Mouse (Mus musculus): ENCODE measurements at regions not wholly inside any gene's neighbourhood (a gene's known extent, or its start where the extent isn't known, plus 50 kb on each side); places are given as distances from the start of the nearest gene placed in this dataset.

DNA sequence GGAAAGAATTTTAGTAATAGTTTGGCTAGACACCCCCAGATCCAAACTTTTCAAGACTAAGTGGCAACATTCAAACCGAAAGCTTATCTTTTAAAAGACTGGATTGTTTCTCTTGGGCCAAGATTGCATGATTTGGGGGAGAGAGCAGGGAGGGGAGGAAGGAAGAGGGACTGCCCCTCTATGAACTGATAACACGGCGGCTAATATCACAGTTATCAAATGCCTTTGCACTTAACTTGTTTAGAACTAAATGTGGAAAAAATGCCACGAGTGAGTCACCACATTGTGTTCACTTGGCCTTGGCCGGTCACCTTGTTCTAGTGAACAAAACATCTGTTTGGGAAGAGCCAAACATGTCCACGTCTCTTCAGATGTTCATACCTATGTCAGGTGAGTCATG lies 92.3 kb downstream of the Tes start:
- Histone ChIP-seq H3K9me3 (replicated peaks) (no peaks in the 10 kb centered on the region), H3K9ac (replicated peaks) (no peak overlapping the region), H3K27ac (replicated peaks) (no peak overlapping the region), H3K4me3 (replicated peaks) (no peak overlapping the region), H3K27me3 (replicated peaks) (no peaks in the 10 kb centered on the region), H3K4me2 (no peak overlapping the region), H3K4me1 (no peaks in the 10 kb centered on the region), H3K36me3 (no peaks in the 10 kb centered on the region)
- 88% methylated on average over 6 of the region's 6 CpGs for WGBS
- ATAC-seq (ENCODE audit: low FRiP score) = no peak

DNA sequence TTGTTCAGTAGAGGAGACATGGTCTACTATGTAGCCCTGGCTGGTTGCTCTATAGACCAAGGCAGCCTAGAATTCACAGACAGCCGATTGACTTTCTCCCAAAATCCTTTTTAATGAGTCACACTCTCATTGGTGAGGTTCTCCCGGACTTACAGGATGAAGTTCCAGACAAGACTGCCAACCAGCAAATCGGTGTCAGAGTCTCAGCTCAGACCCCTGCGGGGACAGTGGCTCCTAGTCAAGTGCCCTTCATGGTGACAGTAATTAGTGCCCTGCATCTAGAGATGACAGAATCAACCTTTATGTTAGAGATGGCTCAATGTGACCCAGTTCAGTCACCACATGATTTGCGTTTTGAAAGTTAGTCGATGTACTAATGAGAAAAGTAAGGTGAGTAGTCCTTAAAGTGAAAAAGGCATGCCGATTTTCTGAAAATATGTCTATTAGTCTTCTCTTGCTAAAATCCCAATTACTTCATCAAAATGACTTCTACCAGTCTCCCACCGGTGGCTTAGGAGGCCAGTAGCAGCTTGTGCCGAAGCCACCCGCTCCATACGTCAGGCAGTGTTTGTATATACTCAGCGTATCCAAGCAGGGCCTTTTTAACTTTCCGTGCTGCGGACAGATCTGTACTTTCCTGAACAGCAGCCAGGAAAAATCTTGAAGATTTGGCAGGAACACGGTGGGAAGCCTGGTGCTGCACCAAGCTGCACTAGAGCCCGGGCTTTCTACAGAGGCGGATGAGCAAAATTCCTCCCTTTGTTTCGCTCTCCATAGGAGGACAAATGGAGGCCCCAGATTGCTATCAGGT lies 105.2 kb downstream of the Tes start:
- Histone ChIP-seq H3K27ac (replicated peaks) (peak overlapping the region; percentile 66), H3K9ac (replicated peaks) (0 out of 2 replicates have a peak overlapping the region, but pooled peaks have one; percentile 30), H3K9me3 (replicated peaks) (no peaks in the 10 kb centered on the region), H3K4me3 (replicated peaks) (peak overlapping the region; percentile 6; the same call in 1 of the 2 replicates), H3K36me3 (no peaks in the 10 kb centered on the region), H3K4me2 (peak overlapping the region; percentile 38), H3K27me3 (replicated peaks) (no peaks in the 10 kb centered on the region), H3K4me1 (peaks cover 15% of the 10 kb centered on the region)
- 53% methylated on average over 18 of the region's 18 CpGs for WGBS
- ATAC-seq (ENCODE audit: low FRiP score) = peak; percentile 58; the same call in 1 of the 2 replicates

GRCm38 (mm10) chr6:17170782-17171272 lies 105.9 kb downstream of the Tes start:
- Histone ChIP-seq H3K27me3 (replicated peaks) (no peaks in the 10 kb centered on the region), H3K4me2 (peak overlapping the region; percentile 38), H3K4me3 (replicated peaks) (peak overlapping the region; percentile 6; the same call in 1 of the 2 replicates), H3K9me3 (replicated peaks) (no peaks in the 10 kb centered on the region), H3K4me1 (peaks cover 15% of the 10 kb centered on the region), H3K27ac (replicated peaks) (peak overlapping the region; percentile 66), H3K9ac (replicated peaks) (0 out of 2 replicates have a peak overlapping the region, but pooled peaks have one; percentile 30), H3K36me3 (no peaks in the 10 kb centered on the region)
- ATAC-seq (ENCODE audit: low FRiP score) = 0 out of 2 replicates have a peak, but pooled peaks have one; percentile 7
- 41% methylated on average over 7 of the region's 7 CpGs for WGBS

GRCm38 (mm10) chr6:17171273-17172011 lies 106.5 kb downstream of the Tes start:
- peak; percentile 80 for ATAC-seq (ENCODE audit: low FRiP score)
- Histone ChIP-seq H3K9ac (replicated peaks) (peak overlapping the region; percentile 36; the same call in 1 of the 2 replicates), H3K4me3 (replicated peaks) (0 out of 2 replicates have a peak overlapping the region, but pooled peaks have one; percentile 5)

DNA sequence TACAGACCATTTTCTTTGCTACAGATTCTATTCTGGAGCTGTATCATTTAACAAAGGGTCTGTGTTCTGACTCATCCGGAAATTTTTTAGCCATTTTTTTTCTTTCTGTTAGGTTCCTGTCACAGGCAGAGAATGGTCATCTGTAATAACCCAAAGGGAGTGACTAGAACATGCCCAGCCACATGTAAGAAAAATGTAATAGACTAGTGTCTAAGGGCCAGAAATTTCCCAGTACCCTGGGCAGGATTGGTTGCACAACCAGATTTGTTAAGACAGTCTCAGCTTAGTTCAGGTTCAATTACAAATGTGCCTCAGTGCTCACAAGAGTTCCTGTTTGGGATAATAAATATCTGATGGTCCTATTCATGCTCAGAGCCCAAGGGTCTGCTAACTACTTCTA lies 107.1 kb downstream of the Tes start:
- Histone ChIP-seq H3K9me3 (replicated peaks) (no peaks in the 10 kb centered on the region), H3K9ac (replicated peaks) (no peak overlapping the region), H3K27me3 (replicated peaks) (no peaks in the 10 kb centered on the region), H3K36me3 (no peaks in the 10 kb centered on the region), H3K4me2 (no peak overlapping the region), H3K4me3 (replicated peaks) (no peak overlapping the region), H3K27ac (replicated peaks) (peak overlapping the region; percentile 66; the same call in 1 of the 2 replicates), H3K4me1 (peaks cover 15% of the 10 kb centered on the region)
- ATAC-seq (ENCODE audit: low FRiP score) = peak; percentile 23; the same call in 1 of the 2 replicates
- WGBS = 27% methylated on average over 1 of the region's 1 CpGs

More at GRCm38 (mm10) chr6:17171273-17172011, 106.5 kb downstream of the Tes start:
- H3K4me2 ChIP-seq = peak overlapping the region; percentile 38
- 20% methylated on average over 17 of the region's 17 CpGs for WGBS
- no peaks in the 10 kb centered on the region for H3K36me3 ChIP-seq
- H3K27ac ChIP-seq (replicated peaks) = peak overlapping the region; percentile 66
- H3K9me3 ChIP-seq (replicated peaks) = no peaks in the 10 kb centered on the region
- H3K27me3 ChIP-seq (replicated peaks) = no peaks in the 10 kb centered on the region
- H3K4me1 ChIP-seq = peaks cover 15% of the 10 kb centered on the region

DNA sequence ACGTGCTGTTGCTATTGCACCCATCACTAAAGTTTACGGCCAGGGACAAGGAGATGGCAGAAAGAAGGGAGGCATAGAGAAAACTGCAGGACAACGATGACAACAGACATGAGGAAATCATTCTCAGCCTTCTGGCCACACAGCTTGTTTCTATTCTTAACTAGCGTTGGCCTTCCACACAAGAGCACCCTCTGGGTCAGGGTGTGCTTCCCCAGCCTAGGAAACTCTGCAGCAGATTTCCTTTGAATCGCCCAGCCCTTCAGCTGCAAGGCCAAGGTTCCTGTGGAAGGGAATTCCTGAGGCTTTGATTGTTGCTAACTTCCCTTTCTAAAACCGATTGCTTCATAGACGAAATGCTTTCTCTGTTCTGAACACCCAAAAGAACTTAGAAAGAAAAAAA lies 103.8 kb upstream of the Cav2 start:
- H3K4me1 ChIP-seq = no peaks in the 10 kb centered on the region

DNA sequence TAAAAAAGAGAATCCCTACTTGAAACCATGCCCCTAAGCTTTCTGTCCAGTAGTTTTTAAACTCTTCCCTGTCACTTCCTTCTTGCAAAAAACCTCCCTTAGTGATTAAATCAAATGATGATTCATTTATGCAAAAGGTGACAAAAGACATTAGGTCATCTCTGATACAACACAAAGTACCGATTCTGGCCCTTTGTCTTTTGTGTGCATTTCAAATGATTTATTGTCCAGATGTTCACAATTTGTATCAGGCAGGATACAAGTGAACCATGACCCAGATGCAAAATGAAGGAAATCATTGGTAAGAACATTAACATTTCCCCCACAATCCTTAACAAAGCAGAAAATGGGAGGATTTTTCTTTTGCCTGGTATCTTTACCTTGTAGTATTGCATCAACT lies 101.5 kb upstream of the Cav2 start:
- Histone ChIP-seq H3K4me3 (replicated peaks) (no peak overlapping the region), H3K9ac (replicated peaks) (no peak overlapping the region), H3K36me3 (no peaks in the 10 kb centered on the region), H3K4me2 (no peak overlapping the region), H3K27me3 (replicated peaks) (no peaks in the 10 kb centered on the region), H3K9me3 (replicated peaks) (no peaks in the 10 kb centered on the region), H3K4me1 (no peaks in the 10 kb centered on the region), H3K27ac (replicated peaks) (no peak overlapping the region)
- ATAC-seq (ENCODE audit: low FRiP score) = no peak
- WGBS = 29% methylated on average over 1 of the region's 1 CpGs

More for the DNA sequence above, 103.8 kb upstream of the Cav2 start:
- H3K27me3 ChIP-seq (replicated peaks) = no peaks in the 10 kb centered on the region
- H3K27ac ChIP-seq (replicated peaks) = no peak overlapping the region
- no peak overlapping the region for H3K9ac ChIP-seq (replicated peaks)
- no peaks in the 10 kb centered on the region for H3K36me3 ChIP-seq
- 67% methylated on average over 7 of the region's 7 CpGs for WGBS
- H3K9me3 ChIP-seq (replicated peaks) = no peaks in the 10 kb centered on the region
- no peak overlapping the region for H3K4me3 ChIP-seq (replicated peaks)
- ATAC-seq (ENCODE audit: low FRiP score) = no peak
- H3K4me2 ChIP-seq = no peak overlapping the region

GRCm38 (mm10) chr6:17186604-17187003 lies 94.4 kb upstream of the Cav2 start:
- Histone ChIP-seq H3K4me3 (replicated peaks) (no peak overlapping the region), H3K36me3 (no peaks in the 10 kb centered on the region), H3K9ac (replicated peaks) (no peak overlapping the region), H3K9me3 (replicated peaks) (no peaks in the 10 kb centered on the region), H3K4me1 (no peaks in the 10 kb centered on the region), H3K27me3 (replicated peaks) (no peaks in the 10 kb centered on the region), H3K4me2 (no peak overlapping the region), H3K27ac (replicated peaks) (no peak overlapping the region)
- ATAC-seq (ENCODE audit: low FRiP score) = no peak
- WGBS = 62% methylated on average over 5 of the region's 5 CpGs

DNA sequence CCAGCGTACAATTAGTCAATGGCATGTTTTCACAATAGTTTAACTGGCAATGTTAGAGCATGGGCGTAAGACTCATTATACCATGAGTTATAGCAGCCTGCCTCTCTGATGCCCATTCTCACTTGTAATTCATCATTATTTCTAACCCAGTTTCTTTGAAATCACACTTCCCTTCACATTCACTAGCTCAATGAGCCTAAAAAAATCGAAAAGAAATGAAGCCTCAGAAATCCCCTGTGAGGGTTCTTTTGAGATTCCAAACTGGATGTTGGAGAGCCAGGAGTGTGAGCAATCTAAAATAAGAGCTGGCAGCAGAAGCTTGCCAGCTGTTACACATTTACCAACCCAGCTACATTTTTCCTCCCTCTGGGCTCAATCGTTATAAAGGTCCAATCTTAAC lies 93.9 kb upstream of the Cav2 start:
- H3K4me1 ChIP-seq = no peaks in the 10 kb centered on the region
- H3K9ac ChIP-seq (replicated peaks) = no peak overlapping the region
- no peak overlapping the region for H3K4me2 ChIP-seq
- H3K27me3 ChIP-seq (replicated peaks) = no peaks in the 10 kb centered on the region
- no peak for ATAC-seq (ENCODE audit: low FRiP score)
- H3K4me3 ChIP-seq (replicated peaks) = no peak overlapping the region
- H3K36me3 ChIP-seq = no peaks in the 10 kb centered on the region
- 33% methylated on average over 4 of the region's 4 CpGs for WGBS
- no peaks in the 10 kb centered on the region for H3K9me3 ChIP-seq (replicated peaks)
- no peak overlapping the region for H3K27ac ChIP-seq (replicated peaks)

- no peaks in the 10 kb centered on the region for H3K9me3 ChIP-seq (replicated peaks)
- no peak overlapping the region for H3K4me2 ChIP-seq
- no peak overlapping the region for H3K27ac ChIP-seq (replicated peaks)
- H3K27me3 ChIP-seq (replicated peaks) = no peaks in the 10 kb centered on the region
- WGBS = 56% methylated on average over 4 of the region's 4 CpGs
- H3K36me3 ChIP-seq = no peaks in the 10 kb centered on the region
- no peak overlapping the region for H3K4me3 ChIP-seq (replicated peaks)
- H3K9ac ChIP-seq (replicated peaks) = no peak overlapping the region
- H3K4me1 ChIP-seq = no peaks in the 10 kb centered on the region
- no peak for ATAC-seq (ENCODE audit: low FRiP score)
Observed at GRCm38 (mm10) chr6:17195538-17195937, 85.4 kb upstream of the Cav2 start.

DNA sequence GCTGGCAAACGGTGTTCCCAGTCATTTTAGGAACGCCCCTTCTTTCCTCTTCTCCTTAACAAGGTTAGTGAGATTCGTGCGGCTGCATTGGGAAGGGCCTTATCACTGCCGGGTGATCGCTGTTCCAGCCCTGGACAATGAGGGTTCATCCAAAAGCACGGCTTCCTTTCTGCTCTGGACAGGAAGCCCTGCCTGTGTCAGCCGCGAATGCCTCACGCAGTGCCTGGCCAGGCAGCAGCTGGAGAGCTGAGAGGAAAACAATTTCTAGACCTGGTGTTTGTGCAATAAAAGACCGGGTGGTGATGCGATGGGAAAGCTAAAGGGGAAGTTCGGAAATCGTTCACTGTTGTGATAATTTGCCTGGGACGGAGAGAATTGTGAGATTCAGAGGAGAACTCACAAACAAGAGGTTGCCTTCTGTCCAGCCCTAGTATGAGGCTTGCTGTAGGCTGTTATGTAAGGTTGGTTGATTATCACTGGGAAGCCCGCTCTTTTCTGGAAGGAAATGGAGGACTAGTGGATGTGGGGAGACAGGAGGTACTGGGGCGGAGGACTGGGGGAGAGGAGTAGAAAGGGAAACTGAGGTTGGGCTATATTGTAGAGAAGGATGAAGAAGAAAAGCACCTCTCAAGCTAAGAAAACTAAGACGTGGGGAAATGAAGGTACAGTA lies 83.1 kb upstream of the Cav2 start:
- 63% methylated on average over 18 of the region's 18 CpGs for WGBS
- no peak overlapping the region for H3K9ac ChIP-seq (replicated peaks)
- no peaks in the 10 kb centered on the region for H3K4me1 ChIP-seq
- H3K27ac ChIP-seq (replicated peaks) = no peak overlapping the region
- no peaks in the 10 kb centered on the region for H3K9me3 ChIP-seq (replicated peaks)
- no peak overlapping the region for H3K4me2 ChIP-seq
- H3K4me3 ChIP-seq (replicated peaks) = no peak overlapping the region
- no peaks in the 10 kb centered on the region for H3K27me3 ChIP-seq (replicated peaks)
- no peaks in the 10 kb centered on the region for H3K36me3 ChIP-seq
- ATAC-seq (ENCODE audit: low FRiP score) = no peak

All from neural tube, embryonic 15.5 days (tissue).